Mouse (Mus musculus) frontal cortex, postnatal 14 days (tissue): ENCODE measurements around the gene Grk6.

Experiments
- DNase-seq, 2 experiments: peaks; one replicate each; pipeline ENCODE4 v3.0.0; 2022; ENCODE audit warnings: low spot score in 2 of 2

The Grk6 gene

GRCm38 (mm10) chr13:55444937-55445315 is at the start of gene Grk6:
TSS of gene Grk6 (plus strand) at chr13:55445072.
- DNase-seq, result peak; percentile 100

- DNase-seq, result no peak
These were observed 46.8 kb upstream of the Grk6 start, which contains the start of gene Slc34a1 for GRCm38 (mm10) chr13:55398088-55398487. TSS of gene Slc34a1 (plus strand) at chr13:55398187.

GRCm38 (mm10) chr13:55399300-55400038 is 45.4 kb upstream of the Grk6 start:
- DNase-seq, result no peak

- no peak for DNase-seq
These were observed 44.9 kb upstream of the Grk6 start for GRCm38 (mm10) chr13:55400039-55400346.

- DNase-seq, result no peak
These were observed 41.6 kb upstream of the Grk6 start for GRCm38 (mm10) chr13:55403266-55403665.

- peak in 1 of 2 experiments; percentile 19 for DNase-seq
These were observed 40.7 kb upstream of the Grk6 start for GRCm38 (mm10) chr13:55403935-55404852.

- peak in 1 of 2 experiments; percentile 74 for DNase-seq
These were observed 39.8 kb upstream of the Grk6 start for GRCm38 (mm10) chr13:55404853-55405782.

- DNase-seq, result peak in 1 of 2 experiments; percentile 22
These were observed 39.0 kb upstream of the Grk6 start for GRCm38 (mm10) chr13:55405783-55406390.

GRCm38 (mm10) chr13:55407341-55407740 is 37.5 kb upstream of the Grk6 start:
- no peak for DNase-seq

- DNase-seq, result no peak
These were observed 36.2 kb upstream of the Grk6 start for GRCm38 (mm10) chr13:55408546-55409120.

- no peak for DNase-seq
These were observed 33.0 kb upstream of the Grk6 start for GRCm38 (mm10) chr13:55411826-55412225.

GRCm38 (mm10) chr13:55412643-55413307 is 32.1 kb upstream of the Grk6 start:
- DNase-seq, result no peak

GRCm38 (mm10) chr13:55413333-55413732 is 31.5 kb upstream of the Grk6 start:
- DNase-seq, result no peak

- peak; percentile 67 to 68 for DNase-seq
These were observed 30.0 kb upstream of the Grk6 start, which contains the start of gene Pfn3 for GRCm38 (mm10) chr13:55414743-55415380. TSS of gene Pfn3 (minus strand) at chr13:55415232.

GRCm38 (mm10) chr13:55418004-55418403 is 26.9 kb upstream of the Grk6 start:
- peak; percentile 72 to 84 for DNase-seq

GRCm38 (mm10) chr13:55419142-55419541 is 25.7 kb upstream of the Grk6 start:
- DNase-seq, result no peak

- DNase-seq, result no peak
These were observed 24.6 kb upstream of the Grk6 start for GRCm38 (mm10) chr13:55420018-55420932.

GRCm38 (mm10) chr13:55420933-55421800 is 23.7 kb upstream of the Grk6 start:
- peak in 1 of 2 experiments; percentile 64 for DNase-seq
